8 mouse cellular contexts compared by ENCODE assay signal in the genomic region with DNA sequence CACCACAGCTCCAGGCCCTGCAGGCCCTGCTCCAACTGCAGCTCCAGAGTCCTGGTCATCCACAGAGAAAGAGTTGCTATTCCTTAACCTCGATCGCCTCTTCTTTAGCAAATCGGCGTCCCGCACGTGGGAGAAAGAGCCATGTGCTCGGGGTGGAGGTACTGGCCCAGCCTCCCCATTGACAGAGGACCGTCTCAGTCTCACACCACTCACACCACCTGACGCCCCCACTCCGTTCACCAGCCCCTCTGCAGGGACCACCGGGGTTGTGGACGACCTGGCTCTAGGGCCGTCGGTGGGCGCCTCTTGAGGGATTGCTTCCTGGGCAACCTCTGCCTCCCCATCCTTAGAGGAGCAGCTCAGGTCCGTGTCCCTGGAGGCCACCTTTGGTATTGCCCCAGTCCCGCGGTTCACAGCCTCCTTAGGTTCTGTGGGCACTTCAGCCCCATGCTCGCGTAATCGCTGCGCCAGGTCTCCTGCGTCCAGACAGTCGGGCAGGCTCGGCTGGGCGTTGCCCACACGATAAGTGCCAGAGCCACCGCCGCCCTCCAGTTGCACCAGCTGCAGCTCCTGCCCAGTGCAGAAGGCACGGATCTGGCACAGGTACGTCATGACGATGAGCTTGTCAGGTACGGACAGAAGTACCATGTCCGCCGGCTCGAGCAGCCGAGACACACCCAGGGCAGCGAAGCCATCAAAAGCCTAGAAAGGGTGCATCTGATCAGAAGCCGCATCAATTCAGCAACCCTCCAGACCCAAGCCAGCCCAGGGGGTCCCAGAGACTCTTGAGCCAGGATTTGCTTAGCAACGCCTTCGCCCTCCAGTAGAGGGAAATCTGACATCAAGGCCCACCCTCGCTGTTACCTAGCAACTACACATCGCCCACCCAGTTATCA. TPM values are rescaled to one million over a fixed set of nuclear protein-coding genes. Genes with fewer than 3 reads are reported as not detected.
DNase-seq lines count a peak whose midpoint lies in the region; ATAC-seq and TF ChIP-seq lines count a peak whose summit lies in the region.

No protein-coding gene starts in this region.

- H3K4me2 ChIP-seq in heart, embryonic 12.5 days: peak overlapping the region; percentile 16; the same call in 1 of the 2 replicates
- H3K4me2 ChIP-seq in forebrain, embryonic 13.5 days: peak overlapping the region; percentile 47

- no peak overlapping the region for H3K27ac ChIP-seq in heart, embryonic 12.5 days (ENCODE audit: poor library complexity, severe bottlenecking)
- H3K27ac ChIP-seq in bone marrow, adult 2 months (ENCODE audit: control insufficient read depth, insufficient read depth, low read depth, low read length, poor library complexity): peak overlapping the region; percentile 45
- peak overlapping the region; percentile 14; the same call in 1 of the 2 replicates for H3K27ac ChIP-seq in forebrain, embryonic 13.5 days

- H3K27me3 ChIP-seq in heart, embryonic 12.5 days (replicated peaks): no peaks in the 10 kb centered on the region
- H3K27me3 ChIP-seq in forebrain, embryonic 13.5 days: peaks cover 4% of the 10 kb centered on the region; the same call in 1 of the 2 replicates

- H3K4me3 ChIP-seq in heart, embryonic 12.5 days: no peak overlapping the region
- H3K4me3 ChIP-seq in bone marrow, adult 2 months (replicated peaks; ENCODE audit: control insufficient read depth, low read depth, low read length): no peak overlapping the region
- H3K4me3 ChIP-seq in forebrain, embryonic 13.5 days: peak overlapping the region; percentile 24; the same call in 1 of the 2 replicates

- peak overlapping the region; percentile 21; the same call in 1 of the 2 replicates for H3K9ac ChIP-seq in heart, embryonic 12.5 days
- H3K9ac ChIP-seq in forebrain, embryonic 13.5 days: peak overlapping the region; percentile 60

- DNase-seq in heart, postnatal 4 days: no peak
- DNase-seq in kidney, postnatal 4 days: peak; percentile 73 to 80
- peak; percentile 67 for DNase-seq in lung, postnatal 25 days (ENCODE audit: low spot score)
- DNase-seq in spleen, postnatal 14 days (ENCODE audit: low spot score in 2 of 2): peak; percentile 55 to 64
- DNase-seq in thymus, postnatal 25 days: no peak

- peak; percentile 52; the same call in 1 of the 2 replicates for TF ChIP-seq POLR2A in bone marrow, adult 2 months (IDR thresholded peaks at IDR 0.05; ENCODE audit: borderline replicate concordance, control insufficient read depth, low read depth, low read length)

- H3K9me3 ChIP-seq in heart, embryonic 12.5 days (replicated peaks): no peaks in the 10 kb centered on the region
- no peaks in the 10 kb centered on the region for H3K9me3 ChIP-seq in forebrain, embryonic 13.5 days (replicated peaks)

- peaks cover 97% of the 10 kb centered on the region for H3K36me3 ChIP-seq in heart, embryonic 12.5 days
- peaks cover 90% of the 10 kb centered on the region for H3K36me3 ChIP-seq in forebrain, embryonic 13.5 days (ENCODE audit: poor library complexity, severe bottlenecking)

- 35% methylated on average over 43 of the region's 43 CpGs for WGBS in heart, embryonic 12.5 days
- 83% methylated on average over 43 of the region's 43 CpGs for WGBS in bone marrow, adult 2 months
- 14% methylated on average over 43 of the region's 43 CpGs for WGBS in forebrain, embryonic 13.5 days

- peak; percentile 49 for ATAC-seq in heart, embryonic 12.5 days (ENCODE audit: insufficient number of reproducible peaks, low FRiP score)
- ATAC-seq in forebrain, embryonic 13.5 days: peak; percentile 73

- TF ChIP-seq CTCF in bone marrow, adult 2 months (IDR thresholded peaks at IDR 0.05; ENCODE audit: control insufficient read depth, insufficient read depth, low read length): peak; percentile 32

- H3K4me1 ChIP-seq in heart, embryonic 12.5 days (replicated peaks): peaks cover 48% of the 10 kb centered on the region
- peaks cover 14% of the 10 kb centered on the region for H3K4me1 ChIP-seq in bone marrow, adult 2 months (ENCODE audit: control insufficient read depth, insufficient read depth, low read length)
- H3K4me1 ChIP-seq in forebrain, embryonic 13.5 days: peaks cover 20% of the 10 kb centered on the region

RNA-seq across cellular contexts. Expression of gene Ehbp1l1, which starts 10.1 kb away (rescaled TPM):
- 121 and 123 TPM in 2 replicates for polyA plus RNA-seq in heart, embryonic 12.5 days (2016; fragmentation: Nextera tagmentation; extraction: Ambion mirVana)
- total RNA-seq in heart, postnatal 4 days (2021): 100 to 1,000 TPM; 179 to 191 TPM
- 130 and 224 TPM in 2 replicates for polyA plus RNA-seq in bone marrow, adult 2 months (2011; ENCODE audit: insufficient read depth, insufficient read length, low replicate concordance, missing spikeins)
- 5.3 and 6.7 TPM in 2 replicates for polyA plus RNA-seq in forebrain, embryonic 13.5 days (2015; fragmentation: Nextera tagmentation; extraction: Ambion mirVana)

RNA-seq across cellular contexts. Expression of gene Kcnk7, which starts 11.9 kb away (rescaled TPM):
- polyA plus RNA-seq in heart, embryonic 12.5 days (2016; fragmentation: Nextera tagmentation; extraction: Ambion mirVana): 0.17 TPM in 1 of 2 replicates, not detected in the other
- not detected for total RNA-seq in heart, postnatal 4 days (2021)
- not detected in 2 replicates for polyA plus RNA-seq in bone marrow, adult 2 months (2011; ENCODE audit: insufficient read depth, insufficient read length, low replicate concordance, missing spikeins)
- 0.31 and 0.32 TPM in 2 replicates for polyA plus RNA-seq in forebrain, embryonic 13.5 days (2015; fragmentation: Nextera tagmentation; extraction: Ambion mirVana)

RNA-seq across cellular contexts. Expression of gene Fam89b, which starts 13.4 kb away (rescaled TPM):
- polyA plus RNA-seq in heart, embryonic 12.5 days (2016; fragmentation: Nextera tagmentation; extraction: Ambion mirVana): 78.9 and 81.3 TPM in 2 replicates
- total RNA-seq in heart, postnatal 4 days (2021): 10 to 100 TPM; 48.3 to 49.0 TPM
- polyA plus RNA-seq in bone marrow, adult 2 months (2011; ENCODE audit: insufficient read depth, insufficient read length, low replicate concordance, missing spikeins): 33.5 and 37.8 TPM in 2 replicates
- polyA plus RNA-seq in forebrain, embryonic 13.5 days (2015; fragmentation: Nextera tagmentation; extraction: Ambion mirVana): 199 and 204 TPM in 2 replicates

RNA-seq across cellular contexts. Expression of gene Ltbp3, which starts 24.7 kb away (rescaled TPM):
- 24.3 and 27.7 TPM in 2 replicates for polyA plus RNA-seq in heart, embryonic 12.5 days (2016; fragmentation: Nextera tagmentation; extraction: Ambion mirVana)
- total RNA-seq in heart, postnatal 4 days (2021): 10 to 100 TPM; 78.7 to 79.6 TPM
- 10.5 and 13.4 TPM in 2 replicates for polyA plus RNA-seq in bone marrow, adult 2 months (2011; ENCODE audit: insufficient read depth, insufficient read length, low replicate concordance, missing spikeins)
- 8.3 and 13.1 TPM in 2 replicates for polyA plus RNA-seq in forebrain, embryonic 13.5 days (2015; fragmentation: Nextera tagmentation; extraction: Ambion mirVana)

RNA-seq across cellular contexts. Expression of gene Pcnx3, which starts 27.3 kb away (rescaled TPM):
- polyA plus RNA-seq in heart, embryonic 12.5 days (2016; fragmentation: Nextera tagmentation; extraction: Ambion mirVana): 22.0 and 22.3 TPM in 2 replicates
- total RNA-seq in heart, postnatal 4 days (2021): 10 to 100 TPM; 42.5 to 42.7 TPM
- polyA plus RNA-seq in bone marrow, adult 2 months (2011; ENCODE audit: insufficient read depth, insufficient read length, low replicate concordance, missing spikeins): 43.5 and 99.7 TPM in 2 replicates
- 21.6 and 29.4 TPM in 2 replicates for polyA plus RNA-seq in forebrain, embryonic 13.5 days (2015; fragmentation: Nextera tagmentation; extraction: Ambion mirVana)

Comparison
In these comparisons a context has a peak if more than half of its experiments do, and no peak if none do; other contexts are left out.
1. DNase-seq: peak in kidney, postnatal 4 days (2 of 2), lung, postnatal 25 days (single experiment) and spleen, postnatal 14 days (2 of 2); none in heart, postnatal 4 days (single experiment) and thymus, postnatal 25 days (single experiment).
2. RNA of gene Ehbp1l1, which starts 10.1 kb away (polyA plus RNA-seq): 130 to 224 TPM in bone marrow, adult 2 months and 121 to 123 TPM in heart, embryonic 12.5 days; 5.3 to 6.7 TPM in forebrain, embryonic 13.5 days; every median in the first group is over 10 times any median in the second.